Mouse (Mus musculus) kidney, postnatal 0 days (tissue): ENCODE measurements at regions not wholly inside any gene's neighbourhood (a gene's known extent, or its start where the extent isn't known, plus 50 kb on each side); places are given as distances from the start of the nearest gene placed in this dataset.

Source experiments
- ATAC-seq: fragments of 200-750 bp; cut with Nextera tagmentation; replicated peaks from 2 replicates; pipeline ENCODE4 v1.8.0; 2017; ENCODE audit warnings: low read depth, moderate number of reproducible peaks, moderate TSS enrichment, moderate library complexity; ENCODE audit not compliant: low FRiP score
- DNase-seq: peaks from one replicate; pipeline ENCODE4 v3.0.0-alpha.2; 2016; ENCODE audit warnings: low spot score
- H3K27ac ChIP-seq: fragments of 300-500 bp; sonication (generic); 2 replicates; pipeline ENCODE4 v1.5.1; 2014; ENCODE audit warnings: mild to moderate bottlenecking
- H3K27me3 ChIP-seq: fragments of 300-500 bp; sonication (generic); 2 replicates; pipeline ENCODE4 v1.6.1; 2014; ENCODE audit warnings: low read length, mixed read lengths; ENCODE audit not compliant: insufficient read depth
- H3K36me3 ChIP-seq: fragments of 300-500 bp; sonication (generic); 2 replicates; pipeline ENCODE4 v1.6.1; 2014; ENCODE audit warnings: low read length, mixed read lengths; ENCODE audit not compliant: insufficient read depth
- H3K4me1 ChIP-seq: fragments of 300-500 bp; sonication (generic); replicated peaks from 2 replicates; pipeline ENCODE4 v1.6.1; 2014; ENCODE audit warnings: antibody characterized with exemption, low read length, mixed read lengths; ENCODE audit not compliant: insufficient read depth
- H3K4me2 ChIP-seq: fragments of 300-500 bp; sonication (generic); 2 replicates; pipeline ENCODE4 v1.6.1; 2014; ENCODE audit warnings: mild to moderate bottlenecking, low read length, moderate library complexity, mixed read lengths
- H3K4me3 ChIP-seq: fragments of 300-500 bp; sonication (generic); replicated peaks from 2 replicates; pipeline ENCODE4 v1.5.1; 2014; ENCODE audit warnings: low read depth, low read length
- H3K9ac ChIP-seq: fragments of 300-500 bp; sonication (generic); 2 replicates; pipeline ENCODE4 v1.6.1; 2014; ENCODE audit warnings: low read depth, low read length
- H3K9me3 ChIP-seq: fragments of 300-500 bp; sonication (generic); replicated peaks from 2 replicates; pipeline ENCODE4 v1.6.1; 2016; ENCODE audit warnings: low read length, inconsistent platforms, mixed read lengths
- CTCF ChIP-seq: IDR thresholded peaks from 2 replicates; pipeline ENCODE4 v1.5.1; 2016; ENCODE audit warnings: antibody characterized with exemption, low read depth, mild to moderate bottlenecking, moderate library complexity
- WGBS: fragments of 180-500 bp; shearing (Covaris S2); extraction: QIAGEN DNeasy Blood & Tissue Kit; methylation state at CpG from one replicate; pipeline ENCODE4 v1.1.7; 2014; 5-methylcytosine and 5-hydroxymethylcytosine counted together

GRCm38 (mm10) chr3:49842119-49842518 is 85.0 kb upstream of the Pcdh18 start:
- Histone ChIP-seq H3K4me3 (no peak overlapping the region), H3K4me1 (no peaks in the 10 kb centered on the region), H3K27me3 (no peaks in the 10 kb centered on the region), H3K9me3 (no peaks in the 10 kb centered on the region), H3K36me3 (no peaks in the 10 kb centered on the region), H3K27ac (no peak overlapping the region), H3K9ac (no peak overlapping the region), H3K4me2 (no peak overlapping the region)
- WGBS, result 58% methylated on average over 6 of the region's 6 CpGs
- ATAC-seq, result no peak
- no peak for TF ChIP-seq CTCF
- no peak for DNase-seq

- Histone ChIP-seq H3K4me3 (no peak overlapping the region), H3K36me3 (no peaks in the 10 kb centered on the region), H3K4me2 (no peak overlapping the region), H3K9ac (no peak overlapping the region), H3K27ac (no peak overlapping the region), H3K9me3 (no peaks in the 10 kb centered on the region), H3K27me3 (no peaks in the 10 kb centered on the region), H3K4me1 (no peaks in the 10 kb centered on the region)
- ATAC-seq (0 out of 2 replicates have a peak, but pooled peaks have one; percentile 36), DNase-seq (no peak)
- 41% methylated on average over 10 of the region's 10 CpGs for WGBS
- no peak for TF ChIP-seq CTCF
Observed at GRCm38 (mm10) chr3:49840448-49841156, 83.5 kb upstream of the Pcdh18 start.

GRCm38 (mm10) chr3:49814401-49814800 is 57.3 kb upstream of the Pcdh18 start:
- DNase-seq (peak; percentile 81), ATAC-seq (no peak)
- 46% methylated on average over 5 of the region's 5 CpGs for WGBS
- no peak for TF ChIP-seq CTCF
- Histone ChIP-seq H3K27ac (no peak overlapping the region), H3K9ac (no peak overlapping the region), H3K4me3 (no peak overlapping the region), H3K9me3 (no peaks in the 10 kb centered on the region), H3K27me3 (no peaks in the 10 kb centered on the region), H3K4me1 (no peaks in the 10 kb centered on the region), H3K36me3 (no peaks in the 10 kb centered on the region), H3K4me2 (no peak overlapping the region)

- ATAC-seq (no peak), DNase-seq (peak; percentile 52)
- H3K27ac ChIP-seq, result 0 out of 2 replicates have a peak overlapping the region, but pooled peaks have one; percentile 31
- 28% methylated on average over 5 of the region's 5 CpGs for WGBS
- no peaks in the 10 kb centered on the region for H3K36me3 ChIP-seq
- H3K9ac ChIP-seq, result no peak overlapping the region
- no peak overlapping the region for H3K4me3 ChIP-seq
- H3K27me3 ChIP-seq, result no peaks in the 10 kb centered on the region
- H3K4me1 ChIP-seq, result no peaks in the 10 kb centered on the region
- no peak for TF ChIP-seq CTCF
- H3K9me3 ChIP-seq, result no peaks in the 10 kb centered on the region
- H3K4me2 ChIP-seq, result no peak overlapping the region
Observed at GRCm38 (mm10) chr3:49807721-49808120, 50.6 kb upstream of the Pcdh18 start.

GRCm38 (mm10) chr3:49807280-49807679 is 50.2 kb upstream of the Pcdh18 start:
- H3K4me1 ChIP-seq, result no peaks in the 10 kb centered on the region
- no peak overlapping the region for H3K9ac ChIP-seq
- no peak overlapping the region for H3K27ac ChIP-seq
- TF ChIP-seq CTCF, result no peak
- no peaks in the 10 kb centered on the region for H3K27me3 ChIP-seq
- DNase-seq, result peak; percentile 83
- no peaks in the 10 kb centered on the region for H3K36me3 ChIP-seq
- ATAC-seq, result no peak
- WGBS, result 5% methylated on average over 1 of the region's 1 CpGs
- H3K4me2 ChIP-seq, result no peak overlapping the region
- H3K9me3 ChIP-seq, result no peaks in the 10 kb centered on the region
- H3K4me3 ChIP-seq, result no peak overlapping the region
